Mouse (Mus musculus): ENCODE results near the gene Slco4a1.

DNA sequence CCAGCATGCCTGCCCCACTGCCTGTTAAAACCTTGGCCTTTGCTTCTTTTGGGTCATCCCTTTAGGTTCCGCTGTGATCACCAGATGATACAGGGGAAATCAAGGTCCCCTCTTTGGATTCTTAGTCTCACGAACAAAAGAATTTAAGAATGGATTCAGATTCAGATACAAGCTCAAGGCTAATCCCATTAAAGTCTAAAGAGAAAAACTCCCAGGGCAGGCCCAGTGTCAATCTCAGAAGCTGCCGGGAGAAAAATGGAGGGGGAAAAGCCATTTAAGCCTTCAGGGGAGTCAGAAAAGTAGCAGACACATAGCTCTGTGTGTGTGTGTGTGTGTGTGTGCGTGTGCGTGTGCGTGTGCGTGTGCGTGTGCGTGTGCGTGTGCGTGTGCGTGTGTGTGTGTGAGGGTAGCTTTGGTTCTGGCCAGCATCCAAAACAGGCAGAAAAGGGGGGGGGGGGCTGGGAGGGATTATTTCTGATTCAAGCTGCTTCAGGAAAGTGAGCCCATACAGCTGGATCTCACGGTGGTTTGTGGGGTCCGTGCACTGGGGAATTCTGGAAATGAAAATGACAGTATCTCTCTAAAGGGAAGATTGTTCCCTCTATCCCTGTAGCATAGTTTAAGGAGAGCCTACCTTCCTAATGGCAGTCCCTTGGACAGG, 52.5 kb downstream of the Slco4a1 start:
- TF ChIP-seq CTCF (IDR thresholded peaks at IDR 0.05; ENCODE audit: control insufficient read depth, insufficient read depth, low read length) (no peak), POLR2A (IDR thresholded peaks at IDR 0.05; ENCODE audit: borderline replicate concordance, control insufficient read depth, low read depth, low read length) (no peak)

All from bone marrow, adult 2 months (tissue).